Mouse (Mus musculus) thymus, postnatal 4 days (tissue): Measurements from ENCODE around the gene Olfr710.
A peak's percentile ranks its signal among the peaks of the same experiment; 100 is the strongest.
"Not testable (repeated sequence)": the region's sequence is repeated elsewhere in the genome, so short reads cannot be mapped to it uniquely, and the experiment has no call there.

ENCODE experiments used
- DNase-seq: peaks from one replicate; pipeline ENCODE4 v3.0.0; 2021

The Olfr710 gene

DNA sequence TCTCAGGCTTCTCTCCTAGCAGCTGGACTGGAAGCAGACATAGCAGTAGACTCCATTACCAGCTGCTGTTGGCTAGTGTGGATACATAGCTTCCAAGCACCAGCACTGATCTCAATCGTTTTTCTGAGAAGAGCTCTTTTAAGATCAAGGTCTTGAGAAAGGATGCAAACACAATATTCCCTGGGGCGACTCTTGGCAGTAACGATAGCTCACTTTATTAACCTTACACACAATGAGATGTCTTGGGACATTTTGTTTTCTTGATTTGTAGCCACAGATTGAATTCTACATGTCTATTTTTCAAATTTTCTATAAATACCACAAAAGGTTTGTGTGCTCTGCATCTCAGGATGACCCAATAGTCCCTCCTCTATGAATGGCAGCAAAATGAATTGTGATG lies at the start of gene Olfr710:
Olfr710 (minus strand) TSS at position 101 of the 400 bp plus-strand sequence.
- no peak for DNase-seq

DNA sequence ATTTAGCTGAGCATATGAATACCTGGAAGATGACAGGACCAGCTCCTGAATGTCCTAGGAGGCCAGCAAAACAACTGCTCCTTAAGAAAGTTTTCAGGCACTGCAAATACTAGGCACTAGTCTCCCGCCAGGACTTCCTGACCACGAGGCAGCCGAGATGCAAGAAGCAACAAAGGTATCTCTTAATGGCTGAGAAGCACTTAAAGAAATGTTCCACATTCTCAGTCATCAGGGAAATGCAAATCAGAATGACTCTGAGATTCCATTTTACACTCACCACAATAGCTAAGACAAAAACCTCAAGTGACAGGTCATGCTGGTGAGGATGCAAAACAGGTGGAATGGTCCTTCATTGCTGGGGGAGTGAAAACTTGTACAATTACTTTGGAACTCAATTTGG lies 37.1 kb upstream of the Olfr710 start:
- DNase-seq, result no peak

DNA sequence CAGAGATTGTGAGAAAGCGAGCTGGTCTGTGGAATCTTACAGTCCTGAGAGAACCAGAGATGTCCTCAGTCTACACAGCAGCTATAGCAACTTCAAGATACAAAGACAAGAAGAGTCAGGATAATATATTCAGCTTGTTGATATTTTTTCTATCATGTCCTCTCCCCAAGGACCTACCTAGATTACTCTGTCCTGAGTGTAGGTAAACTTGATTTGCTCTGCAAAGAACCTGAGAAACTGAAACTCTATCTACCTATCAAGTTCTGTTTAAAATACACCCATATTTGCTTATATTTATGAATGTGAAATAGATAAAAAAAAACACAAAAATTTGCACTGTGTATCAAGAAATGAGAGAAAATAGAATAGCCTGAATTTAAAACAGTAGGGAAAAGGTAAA lies 27.2 kb upstream of the Olfr710 start, which contains the start of gene Olfr711:
Olfr711 (minus strand) TSS at position 101 of the 400 bp plus-strand sequence.
- no peak for DNase-seq

DNA sequence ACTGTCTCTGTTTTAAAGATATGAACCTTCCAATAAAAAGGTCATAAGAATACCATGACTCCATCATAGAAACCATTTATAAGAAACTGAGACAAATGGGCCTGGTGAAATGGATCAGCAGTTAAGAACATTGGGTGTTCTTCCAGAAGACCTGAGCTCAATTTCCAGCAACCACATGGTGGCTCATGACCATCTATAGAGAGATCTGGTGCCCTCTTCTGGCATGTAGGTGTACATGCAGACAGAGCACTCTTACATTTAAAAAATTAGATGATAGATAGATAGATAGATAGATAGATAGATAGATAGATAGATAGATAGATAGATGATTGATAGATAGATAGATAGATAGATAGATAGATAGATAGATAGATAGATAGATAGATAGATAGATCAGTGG lies 19.4 kb upstream of the Olfr710 start:
- DNase-seq, result not testable (repeated sequence)

DNA sequence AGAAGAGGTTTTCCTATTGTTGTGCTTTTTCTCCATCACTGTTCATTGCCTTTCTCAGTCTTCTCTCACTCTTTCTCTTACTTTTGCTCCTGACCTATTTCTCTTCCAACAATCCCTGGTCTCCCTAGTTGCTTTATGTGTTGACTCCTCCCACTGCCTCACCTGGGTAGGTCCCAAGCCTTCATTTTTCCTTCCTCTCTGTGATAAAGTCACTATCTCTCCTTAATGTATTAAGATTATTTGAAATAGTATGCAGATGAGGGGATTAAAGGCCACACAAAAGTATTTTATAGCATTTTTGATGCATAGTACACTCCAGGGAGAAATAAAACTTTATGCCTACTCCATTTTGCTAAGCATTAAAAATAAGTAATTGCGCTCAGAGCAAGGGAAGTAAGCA lies 15.7 kb upstream of the Olfr710 start, which contains the start of gene Olfr6:
Olfr6 (minus strand) TSS at position 101 of the 400 bp plus-strand sequence.
- no peak for DNase-seq

DNA sequence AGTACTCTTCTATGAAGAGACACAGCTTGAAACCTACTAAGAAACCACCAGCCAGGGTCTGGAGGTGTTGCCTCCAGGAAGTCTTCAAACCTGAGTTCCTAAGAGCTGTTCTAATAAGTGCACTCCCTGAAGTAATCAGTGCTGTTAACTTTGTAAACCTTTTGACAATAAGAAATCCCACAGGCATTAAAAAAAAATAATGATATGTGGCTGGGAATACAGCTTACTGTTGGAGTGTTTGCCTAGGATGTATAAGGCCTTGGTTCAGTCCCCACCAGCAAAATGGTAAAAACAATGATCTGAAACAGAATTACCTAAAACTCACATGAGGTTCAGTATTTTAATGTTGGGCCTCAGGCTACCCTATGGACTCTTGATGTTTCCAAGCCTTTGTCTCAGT lies 16.0 kb downstream of the Olfr710 start, which contains the start of gene Olfr709-ps1:
Olfr709-ps1 (minus strand) TSS at position 101 of the 400 bp plus-strand sequence.
- no peak for DNase-seq

DNA sequence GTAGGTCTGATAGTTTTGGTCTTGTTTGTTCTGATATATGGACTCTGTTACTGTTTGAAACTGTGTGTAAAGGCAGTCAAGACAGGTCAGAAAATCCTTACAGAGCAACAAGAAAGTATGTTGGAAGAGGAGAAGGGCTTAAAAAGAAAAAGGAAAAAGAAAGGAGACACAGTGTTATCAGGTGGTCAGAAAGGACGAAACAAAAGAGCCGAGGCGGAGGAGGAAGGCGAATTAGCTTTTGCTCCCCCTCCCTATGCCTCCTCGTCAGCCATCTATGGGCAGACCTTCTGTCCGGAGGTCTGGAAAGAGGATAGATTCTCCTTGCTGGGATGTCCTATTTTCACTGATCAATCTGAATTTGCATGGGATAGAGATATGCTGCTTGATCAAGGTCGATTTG lies 27.2 kb downstream of the Olfr710 start:
- DNase-seq, result peak; percentile 8

DNA sequence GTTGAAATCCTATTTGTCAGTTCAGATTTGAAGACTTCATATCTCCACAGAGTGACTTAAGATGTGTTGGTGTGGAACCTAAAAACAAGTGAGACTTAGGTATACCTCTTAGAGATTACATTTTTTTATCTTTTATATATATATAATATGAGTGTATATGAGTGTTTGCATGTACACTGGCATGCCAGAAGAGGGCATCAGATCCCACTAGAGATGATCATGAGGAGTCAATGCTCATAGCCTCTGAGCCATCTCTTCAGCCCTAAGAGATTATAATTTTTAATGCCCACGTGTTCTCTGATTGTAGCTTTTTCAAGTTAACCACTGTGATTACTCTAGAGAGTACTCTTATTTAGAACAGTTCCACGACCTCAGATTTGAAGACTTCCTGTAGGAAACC lies 40.4 kb downstream of the Olfr710 start, which contains the start of gene Olfr1532-ps1:
Olfr1532-ps1 (plus strand) TSS at position 326 of the 400 bp plus-strand sequence.
- DNase-seq, result no peak

DNA sequence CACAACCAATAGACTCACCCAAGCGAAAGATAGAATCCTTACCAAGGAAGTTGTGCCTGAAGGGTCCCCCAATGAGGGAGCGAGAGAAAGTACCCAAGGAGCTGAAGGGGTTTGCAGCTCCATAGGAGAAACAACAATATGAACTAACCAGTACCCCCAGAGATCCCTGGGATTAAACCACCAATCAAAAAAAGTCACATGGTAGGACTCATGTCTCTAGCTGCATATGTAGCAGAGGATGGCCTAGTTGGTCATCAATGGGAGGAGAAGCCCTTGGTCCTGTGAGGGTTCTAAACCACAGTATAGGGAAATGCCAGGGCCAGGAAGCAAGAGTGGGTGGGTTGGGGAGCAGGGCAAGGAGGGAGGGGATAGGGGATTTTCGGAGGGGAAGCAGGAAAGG lies 47.0 kb downstream of the Olfr710 start, which contains the start of gene Olfr707:
Olfr707 (minus strand) TSS at position 101 of the 400 bp plus-strand sequence.
- DNase-seq, result not testable (repeated sequence)
